Mouse (Mus musculus) E14TG2a.4 (cell line): ENCODE measurements at regions not wholly inside any gene's neighbourhood (a gene's known extent, or its start where the extent isn't known, plus 50 kb on each side); places are given as distances from the start of the nearest gene placed in this dataset.

Experiments
- CTCF ChIP-seq: conservative IDR thresholded peaks from 2 replicates; pipeline ENCODE4 v1.5.1; 2014; ENCODE audit warnings: low read length
- NANOG ChIP-seq: IDR thresholded peaks from 2 replicates; pipeline ENCODE4 v1.6.1; 2014; ENCODE audit warnings: borderline replicate concordance, low read length, mixed read lengths

- no peak for TF ChIP-seq CTCF
- TF ChIP-seq NANOG = no peak
These were observed 119.7 kb downstream of the Gm9733 start for GRCm38 (mm10) chr3:15212357-15212756.
